Mouse (Mus musculus): ENCODE data around the gene Hist1h4c.
A peak's percentile ranks its signal among the peaks of the same experiment; 100 is the strongest.

Hist1h4c gene

GRCm38 (mm10) chr13:23698300-23698693, at the start of gene Hist1h4c:
Gene Hist1h4c, minus strand, starts transcription at chr13:23698454.
- peak; percentile 99 for DNase-seq

GRCm38 (mm10) chr13:23747892-23748288, 49.6 kb upstream of the Hist1h4c start:
- no peak for DNase-seq

- no peak for DNase-seq
Measured at GRCm38 (mm10) chr13:23747081-23747891, 49.0 kb upstream of the Hist1h4c start.

GRCm38 (mm10) chr13:23746201-23747080, 48.2 kb upstream of the Hist1h4c start, which contains the start of gene Hist1h2bb:
Gene Hist1h2bb, plus strand, starts transcription at chr13:23746734.
- peak; percentile 73 for DNase-seq

GRCm38 (mm10) chr13:23745381-23746161, 47.3 kb upstream of the Hist1h4c start, which contains the start of gene Hist1h3c:
Gene Hist1h3c, minus strand, starts transcription at chr13:23745602.
- peak; percentile 78 for DNase-seq

GRCm38 (mm10) chr13:23744421-23745380, 46.4 kb upstream of the Hist1h4c start:
- no peak for DNase-seq

GRCm38 (mm10) chr13:23743963-23744362, 45.7 kb upstream of the Hist1h4c start:
- DNase-seq = no peak

- DNase-seq = no peak
Measured at GRCm38 (mm10) chr13:23743215-23743614, 45.0 kb upstream of the Hist1h4c start.

- no peak for DNase-seq
Measured at GRCm38 (mm10) chr13:23742007-23742406, 43.8 kb upstream of the Hist1h4c start.

GRCm38 (mm10) chr13:23740910-23741309, 42.7 kb upstream of the Hist1h4c start:
- DNase-seq = no peak

GRCm38 (mm10) chr13:23740256-23740840, 42.1 kb upstream of the Hist1h4c start:
- no peak for DNase-seq

GRCm38 (mm10) chr13:23739922-23740252, 41.6 kb upstream of the Hist1h4c start:
- no peak for DNase-seq

- DNase-seq = peak; percentile 83
Measured at GRCm38 (mm10) chr13:23739069-23739921, 41.0 kb upstream of the Hist1h4c start.

- DNase-seq = peak; percentile 69
Measured at GRCm38 (mm10) chr13:23738677-23739068, 40.4 kb upstream of the Hist1h4c start, which contains the start of gene Hist1h1c. Gene Hist1h1c, plus strand, starts transcription at chr13:23738808.

GRCm38 (mm10) chr13:23738041-23738440, 39.8 kb upstream of the Hist1h4c start:
- DNase-seq = no peak

GRCm38 (mm10) chr13:23737091-23737490, 38.8 kb upstream of the Hist1h4c start:
- DNase-seq = no peak

GRCm38 (mm10) chr13:23732156-23732804, 34.0 kb upstream of the Hist1h4c start:
- DNase-seq = no peak

- DNase-seq = no peak
Measured at GRCm38 (mm10) chr13:23730479-23730878, 32.2 kb upstream of the Hist1h4c start.

GRCm38 (mm10) chr13:23729706-23730105, 31.5 kb upstream of the Hist1h4c start:
- DNase-seq = no peak

- DNase-seq = no peak
Measured at GRCm38 (mm10) chr13:23729192-23729525, 30.9 kb upstream of the Hist1h4c start.

All from cerebellum, adult 8-10 months (tissue).